Mouse (Mus musculus) left cerebral cortex, postnatal 10 days (tissue): Measurements from ENCODE around the gene Rbpms2. TPM values are rescaled to one million over a fixed set of nuclear protein-coding genes. Genes with fewer than 3 reads are reported as not detected.

ENCODE experiments used
- total RNA-seq, 2 experiments: library from RNA; stranded (reverse); gene quantifications; 2 replicates each; pipeline ENCODE4 v1.2.3; 2021

Gene Rbpms2
- total RNA-seq, 2 experiments from 2014 or later = 1.6 to 1.8 TPM

Other genes with a start within 250 kb of the Rbpms2 start
- under 1 TPM in 1 of 2 experiments, not detected in 1; 0.26 TPM for gene Kbtbd13, start 238.0 kb upstream of the Rbpms2 start, total RNA-seq
- gene Rasl12, start 231.1 kb upstream of the Rbpms2 start, total RNA-seq = 1 to 10 TPM; 2.6 to 2.8 TPM
- not detected for gene Slc51b, start 206.7 kb upstream of the Rbpms2 start, total RNA-seq
- gene Mtfmt, start 193.9 kb upstream of the Rbpms2 start, total RNA-seq = 10 to 100 TPM; 19.5 to 21.2 TPM
- gene Spg21, start 168.7 kb upstream of the Rbpms2 start, total RNA-seq = 10 to 100 TPM; 29.3 to 32.5 TPM
- gene Ankdd1a, start 109.5 kb upstream of the Rbpms2 start, total RNA-seq = 1 to 10 TPM; 2.7 to 3.4 TPM
- 1 to 10 TPM; 4.9 to 9.5 TPM for gene Plekho2, start 49.6 kb upstream of the Rbpms2 start, total RNA-seq
- 1 to 10 TPM in 1 of 2 experiments, under 1 TPM in 1; 0.79 to 1.1 TPM for gene Pif1, start 42.5 kb upstream of the Rbpms2 start, total RNA-seq
- 100 to 1,000 TPM; 226 to 228 TPM for gene Oaz2, start 38.4 kb downstream of the Rbpms2 start, total RNA-seq
- 10 to 100 TPM; 41.3 to 42.2 TPM for gene Zfp609, start 197.9 kb downstream of the Rbpms2 start, total RNA-seq